Mouse (Mus musculus): ENCODE measurements around the gene Vmn1r159. TPM values are rescaled to one million over a fixed set of nuclear protein-coding genes. Genes with fewer than 3 reads are reported as not detected.
"Not testable (repeated sequence)": the region's sequence is repeated elsewhere in the genome, so short reads cannot be mapped to it uniquely, and the experiment has no call there.

Vmn1r159 gene
- total RNA-seq (2017) = not detected in 2 replicates

GRCm38 (mm10) chr7:22843505-22843904, at the start of gene Vmn1r159:
Gene Vmn1r159 (minus strand): TSS chr7:22843605.
- not testable (repeated sequence) for ATAC-seq (replicated peaks; ENCODE audit: low read depth, poor library complexity, severe bottlenecking)

- not testable (repeated sequence) for ATAC-seq (replicated peaks; ENCODE audit: low read depth, poor library complexity, severe bottlenecking)
Measured at GRCm38 (mm10) chr7:22870924-22871323, 27.5 kb upstream of the Vmn1r159 start, which contains the start of gene Vmn1r160. Gene Vmn1r160 (plus strand): TSS chr7:22871224.

Other genes starting within 250 kb of the Vmn1r159 start
- not detected in 2 replicates for gene Vmn1r155, start 185.6 kb downstream of the Vmn1r159 start, total RNA-seq (2017)
- not detected in 2 replicates for gene Gm8693, start 151.3 kb downstream of the Vmn1r159 start, total RNA-seq (2017)
- not detected in 2 replicates for gene Gm4567, start 123.9 kb downstream of the Vmn1r159 start, total RNA-seq (2017)
- not detected in 2 replicates for gene Vmn1r157, start 81.9 kb downstream of the Vmn1r159 start, total RNA-seq (2017)
- not detected in 2 replicates for gene Vmn1r158, start 52.8 kb downstream of the Vmn1r159 start, total RNA-seq (2017)
- gene Vmn1r160, start 27.6 kb upstream of the Vmn1r159 start, total RNA-seq (2017) = not detected in 2 replicates
- gene Gm4214, start 141.1 kb upstream of the Vmn1r159 start, total RNA-seq (2017) = not detected in 2 replicates
- not detected in 2 replicates for gene Gm4216, start 176.3 kb upstream of the Vmn1r159 start, total RNA-seq (2017)
- gene Vmn1r163, start 211.9 kb upstream of the Vmn1r159 start, total RNA-seq (2017) = not detected in 2 replicates
- not detected in 2 replicates for gene Gm8720, start 223.9 kb upstream of the Vmn1r159 start, total RNA-seq (2017)

Data from common myeloid progenitor, adult 5-6 weeks (primary cell).